Mouse (Mus musculus): ENCODE results near the gene Armcx1.
"Not testable (repeated sequence)": the region's sequence is repeated elsewhere in the genome, so short reads cannot be mapped to it uniquely, and the experiment has no call there.

Gene Armcx1

GRCm38 (mm10) chrX:134757293-134757995 lies 39.7 kb downstream of the Armcx1 start:
- no peak for DNase-seq (ENCODE audit: extremely low read depth, low read depth, low spot score)

DNA sequence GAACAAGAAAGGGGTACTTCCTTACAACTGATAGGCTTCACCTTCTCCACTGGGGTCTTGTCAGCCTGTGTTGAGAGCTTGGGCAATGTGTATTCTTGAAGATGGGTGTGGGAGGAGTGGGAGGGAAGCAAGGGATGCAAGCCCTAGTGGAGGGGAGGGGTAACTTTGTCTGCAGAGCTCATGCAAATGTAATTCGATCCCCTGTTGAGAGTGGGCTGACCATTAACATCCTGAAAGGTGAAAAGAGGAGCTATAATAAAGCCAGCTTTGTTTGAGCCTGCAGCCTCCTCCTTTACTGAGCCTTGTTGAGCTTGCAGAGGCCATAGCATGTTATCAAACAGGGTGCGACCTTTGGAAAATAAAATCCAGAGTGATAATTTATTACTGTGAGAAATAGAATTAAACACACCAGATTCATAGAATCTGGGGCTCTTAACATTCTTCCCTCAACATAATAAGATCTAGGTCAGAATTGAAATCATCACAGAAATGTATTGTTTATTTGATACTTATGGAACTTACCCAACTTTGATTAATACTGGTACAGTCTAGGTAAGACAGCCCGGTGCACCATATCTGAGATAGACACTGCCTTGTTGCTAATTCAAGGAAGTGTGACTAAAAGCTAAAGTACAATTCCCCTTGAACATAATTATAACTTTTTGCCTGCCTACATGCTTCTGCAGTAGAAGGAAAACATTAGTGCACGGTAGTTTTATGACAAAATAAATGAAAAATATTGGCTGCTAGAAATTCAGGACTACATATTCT lies 45.9 kb downstream of the Armcx1 start:
- DNase-seq (ENCODE audit: extremely low read depth, low read depth, low spot score) = not testable (repeated sequence)

Data from fat pad, adult 2 months (tissue).